Mouse (Mus musculus): ENCODE results near the gene Col2a1.

DNA sequence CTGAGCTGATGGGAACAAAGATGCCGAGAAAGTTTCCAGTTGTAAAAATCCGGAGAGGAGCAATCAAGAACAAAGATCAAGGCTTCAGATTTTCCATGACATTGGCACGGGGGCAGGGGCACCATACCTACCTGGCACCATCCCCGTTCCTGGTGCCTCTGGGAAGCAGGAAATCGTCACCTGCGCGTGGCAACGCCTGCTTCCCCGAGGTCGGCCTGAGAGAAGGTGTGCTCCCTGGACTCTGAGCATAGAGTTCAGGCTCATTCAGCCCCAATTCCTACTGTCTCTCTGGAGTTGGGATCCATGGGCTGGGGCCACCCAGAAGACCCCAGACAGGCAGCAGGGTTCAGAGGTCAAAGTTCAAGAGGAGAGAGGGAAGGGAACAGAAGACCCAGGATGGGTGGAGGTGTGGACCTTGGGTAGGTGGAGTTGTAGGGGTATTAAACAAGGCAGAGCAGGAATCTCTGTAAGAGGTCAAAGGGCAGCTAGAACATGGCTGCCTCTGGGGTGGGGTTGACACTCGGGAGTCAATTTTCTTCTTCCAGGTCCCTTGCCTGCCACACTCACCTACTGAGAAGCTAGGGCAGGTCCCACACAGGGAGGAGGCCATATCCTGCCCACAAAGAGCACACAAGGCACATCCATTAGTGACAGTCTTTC, 58.7 kb downstream of the Col2a1 start:
- no peak for TF ChIP-seq CTCF (IDR thresholded peaks at IDR 0.05; ENCODE audit: low read depth)
- no peak for TF ChIP-seq EP300 (optimal IDR thresholded peaks at IDR 0.05)

Measured in stomach, postnatal 0 days (tissue).